Mouse (Mus musculus) kidney, embryonic 15.5 days (tissue): ENCODE measurements around the gene Dctn3. TPM values are rescaled to one million over a fixed set of nuclear protein-coding genes. Genes with fewer than 3 reads are reported as not detected.
"Not testable (repeated sequence)": the region's sequence is repeated elsewhere in the genome, so short reads cannot be mapped to it uniquely, and the experiment has no call there.

Experiments used
- ATAC-seq: fragments of 200-750 bp; cut with Nextera tagmentation; replicated peaks from 2 replicates; pipeline ENCODE4 v1.8.0; 2017; ENCODE audit warnings: moderate TSS enrichment; ENCODE audit not compliant: low FRiP score
- H3K27ac ChIP-seq: fragments of 300-500 bp; sonication (generic); 2 replicates; pipeline ENCODE4 v1.5.1; 2015; ENCODE audit warnings: mild to moderate bottlenecking, inconsistent platforms
- H3K27me3 ChIP-seq: fragments of 300-500 bp; sonication (generic); 2 replicates; pipeline ENCODE4 v1.6.1; 2015; ENCODE audit warnings: inconsistent platforms
- H3K36me3 ChIP-seq: fragments of 300-500 bp; sonication (generic); 2 replicates; pipeline ENCODE4 v1.6.1; 2015; ENCODE audit warnings: inconsistent platforms
- H3K4me1 ChIP-seq: fragments of 300-500 bp; sonication (generic); 2 replicates; pipeline ENCODE4 v1.6.1; 2015; ENCODE audit warnings: inconsistent platforms
- H3K4me2 ChIP-seq: fragments of 300-500 bp; sonication (generic); 2 replicates; pipeline ENCODE4 v1.6.1; 2015; ENCODE audit warnings: moderate library complexity, mild to moderate bottlenecking, inconsistent platforms
- H3K4me3 ChIP-seq: fragments of 300-500 bp; sonication (generic); replicated peaks from 2 replicates; pipeline ENCODE4 v1.5.1; 2015; ENCODE audit warnings: mild to moderate bottlenecking, inconsistent platforms
- H3K9ac ChIP-seq: fragments of 300-500 bp; sonication (generic); 2 replicates; pipeline ENCODE4 v1.6.1; 2015; ENCODE audit warnings: mild to moderate bottlenecking, inconsistent platforms
- H3K9me3 ChIP-seq: fragments of 300-500 bp; sonication (generic); replicated peaks from 2 replicates; pipeline ENCODE4 v1.6.1; 2016; ENCODE audit warnings: inconsistent platforms
- WGBS: fragments of 180-500 bp; shearing (Covaris S2); methylation state at CpG from one replicate; pipeline ENCODE4 v1.1.7; 2015; ENCODE audit warnings: mixed read lengths; 5-methylcytosine and 5-hydroxymethylcytosine counted together
- polyA plus RNA-seq: library from polyadenylated mRNA; unstranded; fragments of >200 nt; fragmentation: Nextera tagmentation; extraction: Ambion mirVana; gene quantifications from 2 replicates; pipeline ENCODE4 v1.2.1, GENCODE M21; 2015

Dctn3 gene
- polyA plus RNA-seq, 1 experiment from 2014 or later, result 132 TPM

DNA sequence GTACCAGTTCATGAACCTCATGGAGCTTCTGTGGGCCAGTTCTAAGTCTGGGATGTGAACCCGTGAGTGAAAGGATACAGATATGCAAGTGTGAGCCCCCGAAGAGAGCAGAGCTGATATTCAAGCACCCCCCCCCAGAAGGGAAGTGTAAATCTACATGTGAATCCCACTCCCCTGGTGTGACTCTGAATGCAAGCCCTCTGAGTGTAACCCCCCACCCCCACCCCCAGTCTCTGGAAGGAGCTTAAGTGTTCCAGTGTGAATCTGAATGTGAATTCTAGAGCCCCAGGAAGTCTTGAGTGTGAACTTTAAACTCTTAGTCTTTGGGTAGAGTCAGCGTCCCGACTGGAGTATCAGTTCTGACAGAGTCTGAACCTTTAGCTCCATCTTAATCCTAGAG is 29.5 kb downstream of the Dctn3 start:
- not testable (repeated sequence) for H3K9me3 ChIP-seq, H3K4me1 ChIP-seq, H3K27me3 ChIP-seq, H3K9ac ChIP-seq, H3K27ac ChIP-seq, ATAC-seq, H3K4me3 ChIP-seq, H3K36me3 ChIP-seq
- H3K4me2 ChIP-seq, result peak overlapping the region; percentile 27
- WGBS, result 11% methylated on average over 4 of the region's 4 CpGs

DNA sequence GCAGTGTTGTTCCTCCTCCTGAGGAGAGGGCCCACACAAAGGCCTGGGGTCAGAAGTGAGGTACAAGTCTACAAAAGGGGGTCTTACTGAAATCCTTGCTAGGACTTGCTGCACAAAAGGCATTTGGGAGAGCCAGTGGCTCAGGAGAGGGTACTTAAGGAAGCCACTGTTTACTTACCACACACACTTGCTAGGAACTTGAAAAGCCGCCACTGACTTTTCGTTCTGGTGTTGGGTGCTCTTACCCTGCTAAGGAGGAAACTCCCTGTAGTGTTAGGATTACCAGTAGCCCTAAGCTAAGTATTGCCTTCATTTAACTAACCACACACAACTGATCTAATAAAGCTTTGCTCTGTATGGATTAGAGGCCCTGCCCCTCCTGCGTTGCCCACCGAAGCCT is 33.0 kb downstream of the Dctn3 start:
- no CpG with 5 or more reads among the region's 4 CpGs for WGBS

DNA sequence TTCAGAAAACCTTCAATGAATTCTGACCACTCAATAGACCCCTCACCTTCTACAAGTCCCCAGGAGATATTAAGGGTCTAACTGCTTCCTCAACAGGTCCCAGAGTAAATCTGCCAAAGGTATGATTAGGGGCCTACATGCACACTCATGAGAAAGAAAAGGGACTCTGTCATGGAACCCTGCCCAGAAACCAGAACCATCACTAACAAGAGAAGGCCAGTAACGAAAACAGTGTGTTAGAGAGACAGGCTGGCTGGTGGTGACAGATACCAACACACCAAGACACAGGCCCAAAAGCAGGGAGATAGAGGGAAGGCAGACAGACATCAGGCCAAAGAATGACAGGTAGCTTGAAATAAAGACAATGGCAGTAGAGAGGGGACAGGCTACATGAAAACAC is 34.4 kb downstream of the Dctn3 start:
- WGBS, result 64% methylated on average over 1 of the region's 1 CpGs
- peaks cover 17% of the 10 kb centered on the region for H3K4me1 ChIP-seq
- not testable (repeated sequence) for ATAC-seq, H3K4me2 ChIP-seq, H3K27ac ChIP-seq, H3K27me3 ChIP-seq, H3K36me3 ChIP-seq, H3K9me3 ChIP-seq, H3K4me3 ChIP-seq, H3K9ac ChIP-seq

More for the DNA sequence above, 33.0 kb downstream of the Dctn3 start:
- H3K27me3 ChIP-seq, H3K4me2 ChIP-seq, H3K4me1 ChIP-seq, H3K9me3 ChIP-seq, H3K9ac ChIP-seq, ATAC-seq, H3K27ac ChIP-seq, H3K36me3 ChIP-seq, H3K4me3 ChIP-seq: not testable (repeated sequence)

DNA sequence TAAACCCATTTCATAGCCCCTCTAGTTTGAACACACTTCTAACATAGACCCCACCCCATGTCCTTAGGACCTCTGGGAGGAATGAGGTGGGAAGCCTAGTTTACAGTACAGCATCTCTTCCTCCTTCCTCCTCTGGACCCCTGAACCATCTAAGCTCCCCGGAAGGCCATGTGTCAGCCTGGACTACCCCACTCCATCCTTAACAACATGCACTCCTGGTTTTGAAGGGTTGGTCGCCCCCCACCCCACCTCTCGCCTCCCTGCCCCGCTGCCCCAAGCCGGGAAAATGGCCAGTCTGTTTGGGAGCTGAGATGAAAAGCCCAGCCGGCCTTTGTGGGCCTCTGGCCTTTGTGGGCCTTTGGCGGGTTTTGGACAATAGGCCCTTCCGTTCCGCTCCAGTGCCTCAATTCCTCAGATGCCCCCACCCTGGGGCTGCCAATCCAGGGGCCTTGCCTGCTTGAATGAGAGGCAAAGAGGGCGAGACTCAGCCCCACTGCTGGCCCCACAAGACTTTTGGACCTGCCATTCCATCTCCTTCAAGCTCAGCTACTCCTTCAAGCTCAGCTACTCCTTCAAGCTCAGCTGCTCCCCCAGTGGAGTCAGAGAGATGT is 37.0 kb downstream of the Dctn3 start:
- 30% methylated on average over 10 of the region's 10 CpGs for WGBS
- H3K4me1 ChIP-seq, result peaks cover 30% of the 10 kb centered on the region
- H3K27ac ChIP-seq, H3K36me3 ChIP-seq, H3K27me3 ChIP-seq, H3K9me3 ChIP-seq, ATAC-seq, H3K9ac ChIP-seq, H3K4me3 ChIP-seq, H3K4me2 ChIP-seq: not testable (repeated sequence)

DNA sequence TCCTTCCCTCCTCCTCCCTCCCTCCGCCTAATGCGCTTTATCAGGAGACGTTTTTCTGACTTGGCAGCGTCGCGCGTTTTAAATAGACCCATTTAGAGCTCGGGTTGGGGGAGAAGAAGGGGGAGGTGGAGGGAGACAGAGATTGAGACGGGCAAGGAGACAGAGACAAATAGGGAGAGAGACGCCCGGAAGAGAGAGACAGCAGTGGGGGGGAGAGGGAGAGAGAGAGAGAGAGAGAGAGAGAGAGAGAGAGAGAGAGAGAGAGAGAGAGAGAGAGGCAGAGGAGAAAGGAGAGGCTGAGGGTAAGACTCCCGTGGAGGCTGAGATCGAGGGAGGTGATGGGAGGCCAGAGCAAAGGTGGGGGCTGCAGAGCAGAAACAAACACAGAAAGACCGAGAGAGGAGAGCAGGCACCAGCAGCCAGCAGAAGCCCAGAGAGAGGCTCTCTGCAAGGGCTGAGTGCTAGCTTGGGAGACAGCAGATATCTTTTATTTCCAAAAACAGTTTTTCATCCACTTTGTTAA is 38.0 kb downstream of the Dctn3 start:
- not testable (repeated sequence) for H3K4me2 ChIP-seq, H3K36me3 ChIP-seq, H3K9ac ChIP-seq, ATAC-seq, H3K4me3 ChIP-seq, H3K27me3 ChIP-seq, H3K9me3 ChIP-seq
- WGBS, result 2% methylated on average over 11 of the region's 14 CpGs
- H3K27ac ChIP-seq, result 0 out of 2 replicates have a peak overlapping the region, but pooled peaks have one; percentile 48
- H3K4me1 ChIP-seq, result peaks cover 39% of the 10 kb centered on the region

DNA sequence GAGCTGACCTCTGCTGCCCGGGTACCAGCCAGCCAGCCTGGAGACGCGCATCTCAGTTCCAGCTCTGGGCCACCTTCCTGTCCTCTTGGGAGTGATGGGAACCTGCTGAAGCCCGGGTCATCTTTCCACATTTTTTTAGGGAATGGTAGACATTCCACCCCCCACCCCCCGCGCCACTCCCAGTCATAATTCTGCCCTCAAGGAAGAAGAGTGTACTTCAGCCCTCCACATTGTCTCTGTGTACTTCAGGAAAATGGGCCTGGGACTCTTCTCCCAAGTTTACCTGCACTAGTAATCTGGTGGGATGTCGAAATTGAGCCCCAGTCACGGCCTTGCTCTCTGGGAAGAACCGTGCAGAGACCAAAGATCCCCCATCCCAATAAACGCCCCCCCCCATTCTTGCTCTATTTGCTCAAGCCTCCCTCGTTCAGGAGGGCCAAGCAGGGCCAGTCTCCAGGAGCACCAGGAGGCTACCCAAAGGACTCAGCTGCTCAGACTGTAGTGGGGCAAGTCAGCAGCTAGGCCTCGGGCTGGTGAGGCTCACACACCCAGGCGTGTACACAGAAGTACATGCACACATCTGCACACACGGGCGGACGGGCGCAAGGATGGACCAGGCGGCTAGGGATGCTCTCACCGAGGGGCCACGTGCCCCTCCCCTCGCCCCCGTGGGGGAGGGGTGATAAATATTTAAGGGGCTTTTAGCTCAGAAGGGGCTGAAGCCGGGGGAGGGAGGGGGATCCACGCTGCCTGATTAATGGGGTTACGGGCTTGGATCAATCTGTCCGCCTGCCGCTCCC is 38.6 kb downstream of the Dctn3 start:
- ATAC-seq, result peak; percentile 36; the same call in 1 of the 2 replicates
- not testable (repeated sequence) for H3K9ac ChIP-seq, H3K36me3 ChIP-seq, H3K27me3 ChIP-seq, H3K9me3 ChIP-seq
- Histone ChIP-seq H3K4me2 (peak overlapping the region; percentile 50), H3K4me3 (peak overlapping the region; percentile 21; the same call in 1 of the 2 replicates), H3K27ac (peak overlapping the region; percentile 72), H3K4me1 (peaks cover 45% of the 10 kb centered on the region)
- 2% methylated on average over 27 of the region's 27 CpGs for WGBS

DNA sequence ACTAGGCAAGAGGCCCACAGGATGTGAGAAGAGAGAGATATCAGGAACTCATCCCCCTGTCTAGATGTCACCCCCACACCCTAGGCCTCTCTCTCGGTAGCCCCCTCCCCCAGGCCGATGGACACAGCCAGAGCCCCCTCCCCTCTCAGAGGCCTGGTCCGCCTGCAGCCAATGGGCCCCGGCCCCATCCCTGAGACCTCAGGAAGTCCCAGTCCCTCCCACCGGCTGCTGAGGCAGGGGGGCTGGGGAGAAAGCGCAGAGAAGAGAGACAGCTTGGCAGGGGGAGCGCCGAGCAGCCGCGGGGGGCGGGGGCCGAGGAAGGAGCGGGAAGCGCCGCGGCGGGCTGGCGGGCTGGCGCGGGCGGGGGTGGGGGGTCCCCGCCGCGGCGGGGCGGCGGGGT is 39.7 kb downstream of the Dctn3 start:
- peak; percentile 61; the same call in 1 of the 2 replicates for ATAC-seq
- H3K9ac ChIP-seq, H3K27ac ChIP-seq, H3K9me3 ChIP-seq, H3K36me3 ChIP-seq, H3K27me3 ChIP-seq: not testable (repeated sequence)
- WGBS, result 2% methylated on average over 10 of the region's 27 CpGs
- H3K4me3 ChIP-seq, result peak overlapping the region; percentile 22; the same call in 1 of the 2 replicates
- H3K4me2 ChIP-seq, result peak overlapping the region; percentile 47
- H3K4me1 ChIP-seq, result peaks cover 55% of the 10 kb centered on the region

DNA sequence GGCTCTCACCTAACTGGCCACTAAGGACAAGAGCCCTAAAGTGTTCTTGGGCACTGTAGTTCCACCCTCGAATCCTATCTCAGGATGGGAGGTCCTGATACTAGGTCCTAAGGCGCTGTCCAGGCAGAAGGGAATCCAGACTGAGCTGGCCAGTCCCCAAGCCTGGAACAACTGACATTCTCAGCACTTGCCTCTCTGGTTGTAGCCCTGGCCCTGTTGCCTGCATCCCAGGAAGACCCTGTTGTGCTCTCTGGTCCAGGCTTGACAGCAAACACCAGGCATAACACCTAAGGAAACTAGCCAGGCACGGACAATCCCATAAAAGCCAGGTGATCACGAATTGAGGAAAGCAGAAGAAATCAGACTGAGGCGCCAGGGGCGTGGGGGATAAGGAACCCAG is 40.2 kb downstream of the Dctn3 start:
- peak overlapping the region; percentile 84 for H3K27ac ChIP-seq
- WGBS, result 18% methylated on average over 6 of the region's 6 CpGs

DNA sequence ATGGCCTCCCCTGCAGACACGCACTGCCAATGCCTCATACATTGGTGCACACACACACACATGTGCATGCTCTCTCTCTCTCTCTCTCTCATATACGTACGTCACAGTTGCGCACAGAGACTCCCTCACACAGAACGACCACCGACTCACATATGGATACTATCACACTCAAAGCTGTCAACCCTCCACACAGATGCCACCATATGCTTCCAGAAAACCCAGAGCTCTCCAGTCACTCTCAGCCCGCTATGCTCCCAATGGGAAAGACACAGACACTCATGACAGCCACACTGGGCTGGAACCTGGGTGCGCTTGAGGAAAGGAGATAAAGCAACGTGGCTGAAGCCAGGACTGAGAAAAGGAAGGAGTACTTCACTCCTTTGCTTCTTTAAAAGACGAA is 41.0 kb downstream of the Dctn3 start:
- H3K27ac ChIP-seq, result peak overlapping the region; percentile 84
- H3K4me1 ChIP-seq, result peaks cover 69% of the 10 kb centered on the region
- WGBS, result 64% methylated on average over 10 of the region's 10 CpGs
- no peaks in the 10 kb centered on the region for H3K9me3 ChIP-seq
- no peak overlapping the region for H3K4me3 ChIP-seq
- no peak overlapping the region for H3K4me2 ChIP-seq
- no peaks in the 10 kb centered on the region for H3K36me3 ChIP-seq
- no peak overlapping the region for H3K9ac ChIP-seq
- ATAC-seq, result no peak
- peaks cover 7% of the 10 kb centered on the region for H3K27me3 ChIP-seq

More for the DNA sequence above, 40.2 kb downstream of the Dctn3 start:
- peaks cover 61% of the 10 kb centered on the region for H3K4me1 ChIP-seq
- no peak for ATAC-seq
- H3K27me3 ChIP-seq, result peaks cover 6% of the 10 kb centered on the region; the same call in 1 of the 2 replicates
- H3K4me2 ChIP-seq, result peak overlapping the region; percentile 47; the same call in 1 of the 2 replicates
- no peaks in the 10 kb centered on the region for H3K9me3 ChIP-seq
- H3K36me3 ChIP-seq, result no peaks in the 10 kb centered on the region
- H3K9ac ChIP-seq, result no peak overlapping the region
- no peak overlapping the region for H3K4me3 ChIP-seq

DNA sequence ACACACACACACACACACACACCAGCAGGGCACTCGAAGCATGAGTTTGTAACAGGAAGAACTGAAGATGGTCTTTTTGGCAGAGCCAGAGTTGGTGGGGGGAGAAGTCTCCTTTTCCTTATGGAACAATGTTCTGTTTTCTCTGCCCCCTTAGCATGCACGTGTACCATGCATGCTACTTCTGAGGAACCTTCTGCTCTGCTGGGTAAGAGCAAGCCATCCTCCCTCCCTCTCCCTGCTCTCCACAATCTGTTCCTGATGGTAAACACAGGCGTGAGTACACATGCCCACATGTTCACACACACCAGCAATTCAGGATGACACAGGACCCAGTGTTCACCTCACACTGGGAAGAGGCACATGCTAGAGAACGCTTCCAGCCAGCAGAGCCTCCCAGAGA is 41.8 kb downstream of the Dctn3 start:
- H3K9me3 ChIP-seq, result no peaks in the 10 kb centered on the region
- no peak overlapping the region for H3K4me3 ChIP-seq
- H3K27me3 ChIP-seq, result peaks cover 10% of the 10 kb centered on the region
- H3K9ac ChIP-seq, result no peak overlapping the region
- H3K4me2 ChIP-seq, result no peak overlapping the region
- no peaks in the 10 kb centered on the region for H3K36me3 ChIP-seq
- no peak for ATAC-seq
- H3K27ac ChIP-seq, result no peak overlapping the region
- H3K4me1 ChIP-seq, result peaks cover 74% of the 10 kb centered on the region
- 59% methylated on average over 4 of the region's 4 CpGs for WGBS

DNA sequence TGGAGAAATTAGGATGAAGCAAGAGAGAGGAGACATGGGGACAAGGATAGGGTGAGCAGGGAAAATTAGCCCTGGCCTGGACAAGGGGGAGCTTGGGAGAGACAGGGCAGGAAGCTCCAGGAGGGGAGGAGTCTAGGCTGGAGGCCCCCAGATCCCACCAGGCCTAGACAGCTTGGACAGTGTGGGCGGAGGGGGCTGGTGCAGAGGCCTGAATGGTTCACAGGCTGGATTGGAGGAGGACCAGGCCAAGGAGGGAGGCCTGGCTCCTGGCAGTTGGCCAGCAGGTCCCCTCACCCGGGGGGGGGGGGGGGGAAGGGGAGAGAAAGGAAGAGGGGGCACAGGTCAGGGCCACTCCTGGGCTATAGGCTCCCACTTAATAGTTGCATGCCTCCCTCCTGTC is 43.7 kb downstream of the Dctn3 start:
- ATAC-seq, result peak; percentile 69
- peaks cover 79% of the 10 kb centered on the region for H3K4me1 ChIP-seq
- H3K4me2 ChIP-seq, result peak overlapping the region; percentile 15; the same call in 1 of the 2 replicates
- H3K27me3 ChIP-seq, result peaks cover 10% of the 10 kb centered on the region
- H3K4me3 ChIP-seq, result no peak overlapping the region
- no peaks in the 10 kb centered on the region for H3K36me3 ChIP-seq
- H3K9ac ChIP-seq, result no peak overlapping the region
- WGBS, result 18% methylated on average over 1 of the region's 2 CpGs
- no peaks in the 10 kb centered on the region for H3K9me3 ChIP-seq
- peak overlapping the region; percentile 70 for H3K27ac ChIP-seq

DNA sequence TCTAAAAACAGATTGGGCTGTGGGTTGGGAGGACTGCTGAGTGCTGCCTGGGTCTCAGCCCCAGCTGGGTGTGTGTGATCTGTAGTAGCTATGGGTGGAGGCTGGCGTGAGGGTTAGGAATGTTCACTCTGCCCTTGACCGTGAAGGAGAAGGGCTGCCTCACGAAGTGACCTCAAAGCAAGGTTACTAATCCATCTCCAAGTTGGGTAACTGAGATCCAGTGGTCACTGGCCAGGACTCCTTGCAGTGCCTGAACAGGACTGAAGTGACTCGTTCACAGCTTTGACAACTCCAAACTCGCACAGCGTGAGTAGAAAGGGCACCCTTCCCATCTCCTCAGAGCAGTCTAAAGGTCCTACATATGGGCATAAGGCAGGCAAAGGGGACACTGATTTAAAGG is 44.1 kb downstream of the Dctn3 start:
- peaks cover 10% of the 10 kb centered on the region for H3K27me3 ChIP-seq
- H3K4me3 ChIP-seq, result no peak overlapping the region
- H3K9me3 ChIP-seq, result no peaks in the 10 kb centered on the region
- 44% methylated on average over 6 of the region's 6 CpGs for WGBS
- no peak for ATAC-seq
- peaks cover 76% of the 10 kb centered on the region for H3K4me1 ChIP-seq
- no peak overlapping the region for H3K9ac ChIP-seq
- H3K27ac ChIP-seq, result peak overlapping the region; percentile 70
- no peaks in the 10 kb centered on the region for H3K36me3 ChIP-seq
- H3K4me2 ChIP-seq, result 0 out of 2 replicates have a peak overlapping the region, but pooled peaks have one; percentile 15
